Mouse (Mus musculus) lung, embryonic 15.5 days (tissue): Measurements from ENCODE around the gene Etv3. TPM values are rescaled to one million over a fixed set of nuclear protein-coding genes. Genes with fewer than 3 reads are reported as not detected.
"Not testable (repeated sequence)": the region's sequence is repeated elsewhere in the genome, so short reads cannot be mapped to it uniquely, and the experiment has no call there.

Source experiments
- ATAC-seq: fragments of 200-750 bp; cut with Nextera tagmentation; 2 replicates; pipeline ENCODE4 v1.8.0; 2017; ENCODE audit warnings: moderate number of reproducible peaks, borderline replicate concordance; ENCODE audit not compliant: low FRiP score, low TSS enrichment; ENCODE audit errors: extremely low read depth
- H3K27ac ChIP-seq: fragments of 300-500 bp; sonication (generic); 2 replicates; pipeline ENCODE4 v1.5.1; 2015; ENCODE audit warnings: moderate library complexity, mild to moderate bottlenecking, inconsistent platforms
- H3K27me3 ChIP-seq: fragments of 300-500 bp; sonication (generic); 2 replicates; pipeline ENCODE4 v1.6.1; 2015; ENCODE audit warnings: inconsistent platforms
- H3K36me3 ChIP-seq: fragments of 300-500 bp; sonication (generic); 2 replicates; pipeline ENCODE4 v1.6.1; 2015; ENCODE audit warnings: inconsistent platforms
- H3K4me1 ChIP-seq: fragments of 300-500 bp; sonication (generic); 2 replicates; pipeline ENCODE4 v1.6.1; 2015; ENCODE audit warnings: inconsistent platforms
- H3K4me2 ChIP-seq: fragments of 300-500 bp; sonication (generic); 2 replicates; pipeline ENCODE4 v1.6.1; 2015; ENCODE audit warnings: inconsistent platforms, mild to moderate bottlenecking, moderate library complexity
- H3K4me3 ChIP-seq: fragments of 300-500 bp; sonication (generic); 2 replicates; pipeline ENCODE4 v1.5.1; 2015; ENCODE audit warnings: mild to moderate bottlenecking, inconsistent platforms
- H3K9ac ChIP-seq: fragments of 300-500 bp; sonication (generic); 2 replicates; pipeline ENCODE4 v1.6.1; 2015; ENCODE audit warnings: inconsistent platforms
- H3K9me3 ChIP-seq: fragments of 300-500 bp; sonication (generic); 2 replicates; pipeline ENCODE4 v1.6.1; 2016; ENCODE audit warnings: inconsistent platforms
- WGBS: fragments of 180-500 bp; shearing (Covaris S2); methylation state at CpG from one replicate; pipeline ENCODE4 v1.1.7; 2015; 5-methylcytosine and 5-hydroxymethylcytosine counted together
- polyA plus RNA-seq: library from polyadenylated mRNA; unstranded; fragments of >200 nt; fragmentation: Nextera tagmentation; extraction: Ambion mirVana; gene quantifications from 2 replicates; pipeline ENCODE4 v1.2.1, GENCODE M21; 2015

Gene Etv3
- polyA plus RNA-seq, 1 experiment from 2014 or later, result 16.9 TPM

- H3K27ac ChIP-seq, result no peak overlapping the region
- H3K9me3 ChIP-seq, result no peaks in the 10 kb centered on the region
- 82% methylated on average over 3 of the region's 3 CpGs for WGBS
- no peaks in the 10 kb centered on the region for H3K36me3 ChIP-seq
- no peak for ATAC-seq
- H3K4me1 ChIP-seq, result no peaks in the 10 kb centered on the region; the same call in 1 of the 2 replicates
- H3K27me3 ChIP-seq, result peaks cover 10% of the 10 kb centered on the region; the same call in 1 of the 2 replicates
- no peak overlapping the region for H3K9ac ChIP-seq
- H3K4me3 ChIP-seq, result no peak overlapping the region
- H3K4me2 ChIP-seq, result no peak overlapping the region
These were observed 20.3 kb downstream of the Etv3 start for GRCm38 (mm10) chr3:87545554-87545953.

- no peaks in the 10 kb centered on the region for H3K36me3 ChIP-seq
- no peak overlapping the region for H3K4me3 ChIP-seq
- no peak overlapping the region for H3K9ac ChIP-seq
- no peaks in the 10 kb centered on the region; the same call in 1 of the 2 replicates for H3K4me1 ChIP-seq
- WGBS, result 75% methylated on average over 10 of the region's 10 CpGs
- H3K27ac ChIP-seq, result no peak overlapping the region
- H3K9me3 ChIP-seq, result no peaks in the 10 kb centered on the region
- ATAC-seq, result no peak
- peaks cover 17% of the 10 kb centered on the region; the same call in 1 of the 2 replicates for H3K27me3 ChIP-seq
- H3K4me2 ChIP-seq, result no peak overlapping the region
These were observed 21.1 kb downstream of the Etv3 start for GRCm38 (mm10) chr3:87546291-87546721.

GRCm38 (mm10) chr3:87549908-87550307 lies 24.7 kb downstream of the Etv3 start:
- H3K27ac ChIP-seq, result no peak overlapping the region
- H3K27me3 ChIP-seq, result peaks cover 23% of the 10 kb centered on the region; the same call in 1 of the 2 replicates
- H3K4me3 ChIP-seq, result no peak overlapping the region
- H3K9ac ChIP-seq, result no peak overlapping the region
- no peak overlapping the region for H3K4me2 ChIP-seq
- no peaks in the 10 kb centered on the region for H3K4me1 ChIP-seq
- H3K36me3 ChIP-seq, result no peaks in the 10 kb centered on the region
- H3K9me3 ChIP-seq, result no peaks in the 10 kb centered on the region
- WGBS, result 24% methylated on average over 14 of the region's 14 CpGs
- no peak for ATAC-seq

- Histone ChIP-seq H3K4me3 (no peak overlapping the region), H3K9me3 (no peaks in the 10 kb centered on the region), H3K9ac (no peak overlapping the region), H3K4me1 (no peaks in the 10 kb centered on the region), H3K27ac (no peak overlapping the region), H3K27me3 (peaks cover 23% of the 10 kb centered on the region; the same call in 1 of the 2 replicates), H3K4me2 (no peak overlapping the region), H3K36me3 (no peaks in the 10 kb centered on the region)
- no peak for ATAC-seq
- WGBS, result 79% methylated on average over 4 of the region's 4 CpGs
These were observed 27.1 kb downstream of the Etv3 start for GRCm38 (mm10) chr3:87552327-87552726.

GRCm38 (mm10) chr3:87553196-87553935 lies 28.2 kb downstream of the Etv3 start:
- Histone ChIP-seq H3K4me1 (no peaks in the 10 kb centered on the region), H3K4me2 (no peak overlapping the region), H3K27me3 (peaks cover 23% of the 10 kb centered on the region; the same call in 1 of the 2 replicates), H3K36me3 (no peaks in the 10 kb centered on the region), H3K9me3 (no peaks in the 10 kb centered on the region), H3K4me3 (no peak overlapping the region), H3K27ac (no peak overlapping the region), H3K9ac (no peak overlapping the region)
- WGBS, result 56% methylated on average over 11 of the region's 11 CpGs
- ATAC-seq, result no peak

GRCm38 (mm10) chr3:87554859-87555258 lies 29.7 kb downstream of the Etv3 start:
- WGBS, result 62% methylated on average over 13 of the region's 13 CpGs
- H3K36me3 ChIP-seq, H3K4me2 ChIP-seq, H3K4me1 ChIP-seq, H3K9me3 ChIP-seq, H3K4me3 ChIP-seq, ATAC-seq, H3K27ac ChIP-seq, H3K9ac ChIP-seq: not testable (repeated sequence)
- peaks cover 20% of the 10 kb centered on the region; the same call in 1 of the 2 replicates for H3K27me3 ChIP-seq

- Histone ChIP-seq H3K27ac (no peak overlapping the region), H3K4me3 (no peak overlapping the region), H3K9ac (no peak overlapping the region), H3K27me3 (peaks cover 7% of the 10 kb centered on the region; the same call in 1 of the 2 replicates), H3K4me2 (no peak overlapping the region), H3K36me3 (no peaks in the 10 kb centered on the region), H3K9me3 (no peaks in the 10 kb centered on the region), H3K4me1 (no peaks in the 10 kb centered on the region)
- no peak for ATAC-seq
- WGBS, result 56% methylated on average over 3 of the region's 3 CpGs
These were observed 30.9 kb downstream of the Etv3 start for GRCm38 (mm10) chr3:87556109-87556531.

GRCm38 (mm10) chr3:87556668-87557278 lies 31.6 kb downstream of the Etv3 start:
- Histone ChIP-seq H3K27ac (no peak overlapping the region), H3K4me2 (no peak overlapping the region), H3K9me3 (no peaks in the 10 kb centered on the region), H3K4me3 (no peak overlapping the region), H3K27me3 (0 out of 2 replicates have a peak, but pooled peaks cover 4% of the 10 kb centered on the region), H3K36me3 (no peaks in the 10 kb centered on the region), H3K4me1 (no peaks in the 10 kb centered on the region), H3K9ac (no peak overlapping the region)
- ATAC-seq, result no peak
- 59% methylated on average over 12 of the region's 12 CpGs for WGBS

GRCm38 (mm10) chr3:87560156-87560555 lies 34.9 kb downstream of the Etv3 start:
- Histone ChIP-seq H3K4me1 (no peaks in the 10 kb centered on the region), H3K36me3 (no peaks in the 10 kb centered on the region), H3K4me2 (no peak overlapping the region), H3K27me3 (no peaks in the 10 kb centered on the region), H3K4me3 (no peak overlapping the region), H3K9me3 (no peaks in the 10 kb centered on the region), H3K27ac (no peak overlapping the region), H3K9ac (no peak overlapping the region)
- 54% methylated on average over 3 of the region's 3 CpGs for WGBS
- no peak; the same call in 1 of the 2 replicates for ATAC-seq

- Histone ChIP-seq H3K36me3 (no peaks in the 10 kb centered on the region), H3K27ac (no peak overlapping the region), H3K9me3 (no peaks in the 10 kb centered on the region), H3K9ac (no peak overlapping the region), H3K4me1 (peaks cover 9% of the 10 kb centered on the region; the same call in 1 of the 2 replicates), H3K27me3 (no peaks in the 10 kb centered on the region), H3K4me3 (no peak overlapping the region), H3K4me2 (no peak overlapping the region)
- ATAC-seq, result no peak
- WGBS, result 60% methylated on average over 8 of the region's 8 CpGs
These were observed 36.2 kb downstream of the Etv3 start for GRCm38 (mm10) chr3:87561434-87561833.

GRCm38 (mm10) chr3:87562370-87562769 lies 37.2 kb downstream of the Etv3 start:
- no peak overlapping the region for H3K9ac ChIP-seq
- H3K4me3 ChIP-seq, result no peak overlapping the region
- WGBS, result 2% methylated on average over 6 of the region's 6 CpGs
- no peak overlapping the region for H3K27ac ChIP-seq
- H3K36me3 ChIP-seq, result no peaks in the 10 kb centered on the region
- no peaks in the 10 kb centered on the region for H3K9me3 ChIP-seq
- ATAC-seq, result no peak
- H3K4me2 ChIP-seq, result no peak overlapping the region
- H3K4me1 ChIP-seq, result peaks cover 9% of the 10 kb centered on the region; the same call in 1 of the 2 replicates
- no peaks in the 10 kb centered on the region for H3K27me3 ChIP-seq

GRCm38 (mm10) chr3:87563466-87563865 lies 38.3 kb downstream of the Etv3 start:
- no peak overlapping the region for H3K4me3 ChIP-seq
- H3K9ac ChIP-seq, result no peak overlapping the region
- H3K4me1 ChIP-seq, result peaks cover 9% of the 10 kb centered on the region; the same call in 1 of the 2 replicates
- no peaks in the 10 kb centered on the region for H3K36me3 ChIP-seq
- no peaks in the 10 kb centered on the region for H3K27me3 ChIP-seq
- no peak overlapping the region for H3K4me2 ChIP-seq
- H3K9me3 ChIP-seq, result no peaks in the 10 kb centered on the region
- no peak for ATAC-seq
- 64% methylated on average over 5 of the region's 5 CpGs for WGBS
- no peak overlapping the region for H3K27ac ChIP-seq
